19 mouse cellular contexts compared by ENCODE assay signal in the genomic region with DNA sequence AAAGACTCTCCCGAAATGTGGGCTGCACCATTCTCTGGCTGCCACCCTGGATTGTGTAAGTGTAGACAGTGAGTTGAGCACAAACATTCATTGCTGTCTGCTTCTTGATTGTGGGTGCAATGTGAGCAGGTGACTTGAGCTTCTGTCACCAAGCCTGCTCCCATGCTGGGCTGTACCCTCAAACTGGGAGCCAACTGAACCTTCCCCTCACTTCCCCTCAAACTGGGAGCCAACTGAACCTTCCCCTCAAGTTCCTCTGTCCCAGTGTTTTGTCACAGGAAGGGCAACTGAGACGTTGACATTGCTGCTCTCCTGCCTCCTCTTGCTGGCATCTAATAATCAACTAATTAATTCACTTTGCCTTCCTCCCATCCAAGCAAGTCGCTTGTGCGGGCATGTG.
"Had no signal": no experiment of that assay in that cellular context is flagged by ENCODE, and none has a peak within 500 bp of the region (broad histone marks: within the 10 kb centered on the region; RNA-seq: fewer than 3 reads in every experiment).

No protein-coding gene starts in this region.

- ATAC-seq: liver, postnatal 0 days; lung, postnatal 0 days; midbrain, embryonic 13.5 days had no signal

- H3K9ac ChIP-seq: liver, embryonic 13.5 days; liver, embryonic 15.5 days; liver, postnatal 0 days; lung, embryonic 15.5 days; midbrain, embryonic 13.5 days; neural tube, embryonic 12.5 days; stomach, embryonic 15.5 days had no signal

- H3K27me3 ChIP-seq: liver, embryonic 13.5 days; liver, embryonic 15.5 days; lung, embryonic 15.5 days; megakaryocyte, embryonic 14.5 days; neural tube, embryonic 12.5 days; stomach, embryonic 15.5 days had no signal

- DNase-seq: liver; liver, embryonic 13.5 days; liver, postnatal 0 days; lung, adult 2 months; lung, postnatal 14 days; lung, postnatal 36 days; right cerebral cortex, postnatal 14 days; thymus, adult 2 months; thymus, postnatal 25 days; thymus, postnatal 4 days had no signal

- H3K9me3 ChIP-seq: liver, embryonic 13.5 days; liver, embryonic 15.5 days; lung, embryonic 15.5 days; midbrain, embryonic 13.5 days; neural tube, embryonic 12.5 days; stomach, embryonic 15.5 days had no signal

- H3K4me3 ChIP-seq: liver, embryonic 13.5 days; liver, embryonic 15.5 days; lung, embryonic 15.5 days; megakaryocyte, embryonic 14.5 days; midbrain, embryonic 13.5 days; neural tube, embryonic 12.5 days; stomach, embryonic 15.5 days had no signal

- H3K27ac ChIP-seq: liver, embryonic 13.5 days; liver, embryonic 15.5 days; lung, embryonic 15.5 days; macrophage; midbrain, embryonic 13.5 days; neural tube, embryonic 12.5 days; stomach, embryonic 15.5 days; stomach, postnatal 0 days had no signal

- H3K36me3 ChIP-seq: liver, embryonic 13.5 days; liver, embryonic 15.5 days; lung, embryonic 15.5 days; midbrain, embryonic 13.5 days; neural tube, embryonic 12.5 days; stomach, embryonic 15.5 days had no signal

- H3K4me1 ChIP-seq: liver, embryonic 13.5 days; liver, embryonic 15.5 days; lung, embryonic 15.5 days had no signal

- H3K4me2 ChIP-seq: liver, embryonic 13.5 days; liver, embryonic 15.5 days; lung, embryonic 15.5 days; midbrain, embryonic 13.5 days; neural tube, embryonic 12.5 days; stomach, embryonic 15.5 days had no signal
